Mouse (Mus musculus) testis, adult 2 months (tissue): Measurements from ENCODE around the gene Ldb2.

ENCODE experiments used
- CTCF ChIP-seq: fragments of 200-500 bp; IDR thresholded peaks from 2 replicates; pipeline ENCODE4 v1.5.1; 2012; ENCODE audit warnings: low read depth, mild to moderate bottlenecking, inconsistent platforms, low read length, moderate library complexity; ENCODE audit not compliant: control insufficient read depth, insufficient read depth, insufficient replicate concordance
- POLR2A ChIP-seq: fragments of 200-500 bp; IDR thresholded peaks from 2 replicates; pipeline ENCODE4 v1.6.1; 2012; ENCODE audit warnings: low read depth, mild to moderate bottlenecking, inconsistent platforms, low read length, moderate library complexity; ENCODE audit not compliant: control insufficient read depth

DNA sequence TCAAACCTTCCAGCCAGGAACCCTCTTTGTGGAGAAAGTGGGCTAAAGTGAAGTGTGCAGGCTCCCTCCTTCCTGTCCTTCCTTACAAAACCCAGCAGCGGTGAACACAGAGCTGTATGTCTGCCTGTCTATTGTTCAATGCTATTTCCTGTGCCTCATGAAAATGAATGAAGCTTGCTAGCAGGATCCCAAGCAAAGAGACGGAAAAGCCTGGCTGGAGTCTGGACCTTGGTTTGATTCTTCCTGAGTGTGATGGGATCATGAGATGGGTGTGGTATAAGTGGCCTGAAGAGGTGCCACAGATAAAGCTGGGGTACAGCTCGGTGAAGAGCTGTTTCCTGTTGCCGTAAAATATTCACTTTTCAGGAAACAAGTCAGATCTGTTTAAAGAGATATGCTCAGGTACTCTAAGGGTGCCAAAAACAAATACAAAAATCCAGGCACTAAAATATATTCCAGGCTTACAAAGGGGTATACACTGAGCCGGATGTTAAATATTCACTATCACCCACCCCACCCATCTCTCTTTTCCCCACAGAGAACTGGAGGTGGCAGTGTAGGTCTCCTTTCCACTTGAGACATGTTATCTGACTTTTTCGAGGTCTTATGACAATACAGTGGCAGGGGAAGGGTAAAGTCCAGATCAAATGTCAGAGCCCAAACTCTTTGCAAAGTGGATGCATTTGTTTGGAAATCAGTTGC lies 92.3 kb downstream of the Ldb2 start:
- no peak for TF ChIP-seq POLR2A
- TF ChIP-seq CTCF = no peak
